Mouse (Mus musculus) heart, adult 2 months (tissue): ENCODE results near the gene Cpn1. TPM values are rescaled to one million over a fixed set of nuclear protein-coding genes. Genes with fewer than 3 reads are reported as not detected.

Experiments
- DNase-seq, 2 experiments: peaks; one replicate each; pipeline ENCODE4 v3.0.0; 2021
- H3K27ac ChIP-seq: fragments of 200-600 bp; 2 replicates; pipeline ENCODE4 v1.8.1; 2022
- H3K27me3 ChIP-seq: fragments of 200-500 bp; 2 replicates; pipeline ENCODE4 v1.6.1; 2012; ENCODE audit warnings: mild to moderate bottlenecking, low read length, inconsistent platforms, mixed read lengths; ENCODE audit not compliant: control insufficient read depth, insufficient read depth
- H3K36me3 ChIP-seq: fragments of 200-500 bp; 2 replicates; pipeline ENCODE4 v1.6.1; 2012; ENCODE audit warnings: low read length, inconsistent platforms; ENCODE audit not compliant: control insufficient read depth, insufficient read depth
- H3K4me1 ChIP-seq: fragments of 200-500 bp; 2 replicates; pipeline ENCODE4 v1.6.1; 2011; ENCODE audit warnings: low read length; ENCODE audit not compliant: control insufficient read depth, insufficient read depth
- H3K4me3 ChIP-seq: fragments of 200-600 bp; 2 replicates; pipeline ENCODE4 v1.8.1; 2022
- H3K79me2 ChIP-seq: fragments of 200-500 bp; replicated peaks from 2 replicates; pipeline ENCODE4 v1.6.1; 2012; ENCODE audit warnings: mild to moderate bottlenecking, inconsistent platforms, low read length, moderate library complexity, mixed read lengths; ENCODE audit not compliant: control insufficient read depth, insufficient read depth
- H3K9ac ChIP-seq: fragments of 200-500 bp; 2 replicates; pipeline ENCODE4 v1.6.1; 2012; ENCODE audit warnings: low read depth, mild to moderate bottlenecking, control low read depth, inconsistent platforms, low read length, mixed read lengths
- CTCF ChIP-seq: fragments of 200-600 bp; IDR thresholded peaks from 2 replicates; pipeline ENCODE4 v1.8.1; 2022; ENCODE audit warnings: antibody characterized with exemption, mild to moderate bottlenecking, moderate library complexity
- EP300 ChIP-seq: fragments of 200-500 bp; IDR thresholded peaks from 2 replicates; pipeline ENCODE4 v1.6.1; 2011; ENCODE audit warnings: low read depth, low read length, control low read depth; ENCODE audit not compliant: insufficient read depth
- POLR2A ChIP-seq: fragments of 200-500 bp; IDR thresholded peaks from 2 replicates; pipeline ENCODE4 v1.6.1; 2011; ENCODE audit warnings: mild to moderate bottlenecking, low read depth, low read length, control low read depth; ENCODE audit not compliant: insufficient read depth
- WGBS: fragments of 180-500 bp; shearing (Covaris S2); methylation state at CpG from one replicate; pipeline ENCODE4 v1.1.7; 2018; 5-methylcytosine and 5-hydroxymethylcytosine counted together
- intact Hi-C: fragments of 180-260 bp; cut with DNase I; formaldehyde crosslinking; loops from one replicate; pipeline ENCODE4 v1.15.1; 2025
- polyA plus RNA-seq: library from polyadenylated mRNA; depleted of rRNA; stranded (reverse); fragments of >200 nt; gene quantifications from 2 replicates; pipeline ENCODE4 v1.2.3, GENCODE M21; 2012
- total RNA-seq, 2 experiments: library from RNA; stranded (reverse); gene quantifications; 2 replicates each; pipeline ENCODE4 v1.2.3; 2021

The Cpn1 gene
- total and polyA plus RNA-seq, 3 experiments, result 0.18 to 0.31 TPM; not detected in 1

DNA sequence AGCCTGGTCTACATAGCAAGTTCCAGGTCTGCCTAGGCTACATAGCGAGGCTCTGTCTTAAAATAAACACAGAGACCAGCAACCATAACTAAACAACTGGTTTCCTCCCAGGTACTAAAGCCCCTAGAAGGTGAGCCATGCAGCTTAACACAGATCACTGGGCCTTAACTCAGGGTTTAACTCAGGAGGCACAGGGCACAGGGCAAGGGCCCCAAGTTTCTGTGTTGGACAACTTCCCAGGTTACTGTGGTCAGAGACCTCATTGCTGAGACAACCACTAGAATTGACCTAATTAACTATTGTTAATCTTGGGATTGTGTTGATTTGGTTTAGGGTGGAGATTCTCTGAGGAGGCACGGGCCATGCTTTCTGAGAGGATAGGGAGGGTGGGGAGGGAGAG lies 19.9 kb downstream of the Cpn1 start:
- TF ChIP-seq CTCF (no peak), POLR2A (no peak), EP300 (no peak)
- no peaks in the 10 kb centered on the region for H3K79me2 ChIP-seq
- no peak overlapping the region for H3K9ac ChIP-seq
- DNase-seq, result no peak
- no peaks in the 10 kb centered on the region for H3K36me3 ChIP-seq
- H3K4me3 ChIP-seq, result no peak overlapping the region
- no peaks in the 10 kb centered on the region for H3K4me1 ChIP-seq
- intact Hi-C loops, result no loop called here
- H3K27ac ChIP-seq, result no peak overlapping the region
- no peaks in the 10 kb centered on the region; the same call in 1 of the 2 replicates for H3K27me3 ChIP-seq
- WGBS, result 75% methylated on average over 2 of the region's 2 CpGs

DNA sequence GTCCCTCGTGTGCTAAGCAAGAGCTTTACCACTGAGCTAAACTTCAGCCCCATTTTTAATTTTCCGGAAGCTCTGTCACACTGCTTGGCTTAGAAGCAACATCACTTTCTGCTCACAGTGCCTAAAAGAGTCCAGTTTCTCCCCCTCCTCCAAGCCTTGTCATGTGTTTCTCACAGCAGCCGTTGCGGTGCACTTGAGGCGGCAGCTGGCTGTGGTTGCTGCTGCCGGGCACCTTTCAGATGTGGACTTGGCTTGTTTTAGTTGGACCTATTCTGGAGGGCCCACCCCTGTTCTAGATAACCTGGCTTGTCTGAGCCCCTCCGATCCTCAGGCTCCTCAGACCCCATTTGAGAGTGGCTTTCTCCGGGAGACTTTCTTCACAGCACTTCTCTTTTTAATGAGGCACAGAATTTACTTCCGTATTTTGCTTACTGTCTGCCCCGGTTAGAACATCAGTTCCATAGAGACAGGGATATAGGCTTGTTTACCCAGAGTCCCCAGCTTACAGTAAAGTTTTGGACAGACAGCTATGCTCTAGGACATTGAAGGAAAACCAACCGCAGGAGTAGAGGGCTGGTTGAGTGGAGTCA lies 20.8 kb downstream of the Cpn1 start:
- 72% methylated on average over 11 of the region's 11 CpGs for WGBS
- Histone ChIP-seq H3K4me1 (no peaks in the 10 kb centered on the region), H3K27me3 (no peaks in the 10 kb centered on the region; the same call in 1 of the 2 replicates), H3K27ac (no peak overlapping the region), H3K4me3 (no peak overlapping the region), H3K36me3 (no peaks in the 10 kb centered on the region), H3K79me2 (no peaks in the 10 kb centered on the region), H3K9ac (no peak overlapping the region)
- intact Hi-C loops, result no loop called here
- peak; percentile 19 to 26 for DNase-seq
- TF ChIP-seq EP300 (no peak), CTCF (no peak), POLR2A (no peak)

DNA sequence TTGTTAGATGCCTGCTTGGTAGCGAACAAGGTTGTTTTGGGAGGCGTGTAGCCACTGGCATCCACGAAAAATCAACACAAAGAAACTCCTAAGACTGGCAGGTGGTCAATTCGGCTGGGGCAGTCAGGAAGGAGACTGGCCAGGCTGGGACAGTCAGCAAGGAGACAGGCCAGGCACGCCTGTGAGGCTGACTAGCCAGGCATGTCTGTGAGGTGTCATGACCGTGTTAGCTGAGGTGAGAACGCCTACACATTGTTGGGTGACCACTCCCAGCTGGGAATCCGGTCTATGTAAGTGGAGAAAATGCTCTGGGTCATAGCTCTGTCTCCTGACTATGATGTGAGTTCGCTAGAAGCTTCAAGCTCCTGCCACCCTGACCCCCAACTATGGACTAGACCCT lies 23.6 kb downstream of the Cpn1 start:
- H3K4me3 ChIP-seq, result no peak overlapping the region
- H3K27ac ChIP-seq, result no peak overlapping the region
- no peaks in the 10 kb centered on the region for H3K4me1 ChIP-seq
- intact Hi-C loops, result no loop called here
- no peak for TF ChIP-seq POLR2A
- TF ChIP-seq EP300, result no peak
- TF ChIP-seq CTCF, result no peak
- no peak for DNase-seq
- 55% methylated on average over 9 of the region's 9 CpGs for WGBS
- no peak overlapping the region for H3K9ac ChIP-seq
- H3K79me2 ChIP-seq, result no peaks in the 10 kb centered on the region
- H3K27me3 ChIP-seq, result no peaks in the 10 kb centered on the region; the same call in 1 of the 2 replicates
- H3K36me3 ChIP-seq, result no peaks in the 10 kb centered on the region

DNA sequence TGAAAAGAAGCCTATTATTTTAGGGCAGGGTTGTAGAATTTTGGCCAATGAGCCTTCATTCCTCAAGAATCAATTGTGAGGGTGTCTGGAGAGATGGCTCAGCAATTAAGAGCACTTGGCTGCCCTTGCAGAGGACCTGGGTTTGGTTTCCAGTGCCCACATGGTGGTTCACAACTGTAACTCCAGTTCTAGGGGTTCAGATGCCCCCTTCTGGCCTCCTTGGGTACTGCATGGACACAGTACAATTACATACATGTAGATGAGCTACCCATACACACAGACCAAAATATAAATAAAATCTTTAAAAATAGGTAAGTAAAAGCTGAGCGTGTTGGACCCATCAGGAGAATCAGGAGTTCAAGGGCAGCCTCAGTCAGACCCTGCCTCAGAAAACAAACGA lies 25.2 kb downstream of the Cpn1 start:
- no peaks in the 10 kb centered on the region for H3K36me3 ChIP-seq
- 72% methylated on average over 2 of the region's 2 CpGs for WGBS
- no peak overlapping the region for H3K9ac ChIP-seq
- TF ChIP-seq EP300 (no peak), CTCF (peak; percentile 61), POLR2A (no peak)
- H3K27ac ChIP-seq, result no peak overlapping the region
- no peak for DNase-seq
- no peaks in the 10 kb centered on the region for H3K4me1 ChIP-seq
- no peak overlapping the region for H3K4me3 ChIP-seq
- no peaks in the 10 kb centered on the region for H3K79me2 ChIP-seq
- no peaks in the 10 kb centered on the region; the same call in 1 of the 2 replicates for H3K27me3 ChIP-seq
- intact Hi-C loops, result no loop called here

DNA sequence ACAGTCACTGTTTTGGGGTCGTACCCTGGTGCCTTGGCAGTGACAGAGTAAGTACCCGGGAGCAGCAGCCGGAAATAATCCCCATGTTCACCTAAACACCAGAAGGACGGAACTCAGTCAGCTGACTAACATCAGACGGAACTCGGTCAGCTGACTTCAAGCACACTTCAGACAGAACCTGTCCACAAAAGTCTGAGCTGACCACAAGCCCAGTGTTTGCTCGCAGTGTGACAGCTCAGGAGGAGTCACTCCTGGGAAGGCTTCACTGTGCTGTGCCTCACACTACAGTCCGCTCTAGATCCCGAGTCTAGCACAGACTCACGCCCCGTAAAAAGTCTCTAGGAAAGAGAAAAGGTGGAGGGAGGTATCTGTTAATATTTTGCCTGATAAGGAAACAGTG lies 26.3 kb downstream of the Cpn1 start:
- Histone ChIP-seq H3K9ac (no peak overlapping the region), H3K36me3 (no peaks in the 10 kb centered on the region), H3K27me3 (no peaks in the 10 kb centered on the region), H3K79me2 (no peaks in the 10 kb centered on the region), H3K4me3 (no peak overlapping the region), H3K27ac (no peak overlapping the region), H3K4me1 (no peaks in the 10 kb centered on the region)
- TF ChIP-seq POLR2A (no peak), EP300 (no peak), CTCF (no peak)
- 80% methylated on average over 11 of the region's 11 CpGs for WGBS
- no peak for DNase-seq
- intact Hi-C loops, result no loop called here

DNA sequence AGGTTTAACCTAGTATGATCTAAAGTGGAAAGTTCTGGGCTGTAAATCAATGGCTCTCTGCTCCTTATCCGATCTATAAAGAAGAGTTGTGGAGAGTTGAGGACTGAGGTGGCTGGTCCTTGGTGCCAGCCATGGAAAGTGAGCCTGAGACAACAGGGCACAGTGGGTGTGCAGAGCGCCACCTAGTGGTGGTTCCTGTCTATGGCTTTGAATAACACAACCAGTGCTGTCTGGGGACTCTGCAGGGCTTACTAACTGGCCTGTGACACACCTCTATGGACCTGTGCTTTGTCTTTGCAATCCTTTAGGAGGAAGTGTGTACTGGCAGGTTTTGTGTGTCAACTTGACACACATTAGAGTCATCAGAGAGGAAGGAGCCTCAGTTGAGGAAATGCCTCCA lies 27.2 kb downstream of the Cpn1 start:
- Histone ChIP-seq H3K79me2 (no peaks in the 10 kb centered on the region), H3K9ac (no peak overlapping the region), H3K4me1 (no peaks in the 10 kb centered on the region), H3K4me3 (no peak overlapping the region), H3K27me3 (no peaks in the 10 kb centered on the region), H3K36me3 (no peaks in the 10 kb centered on the region), H3K27ac (no peak overlapping the region)
- intact Hi-C loops, result loop anchor here (1.0 kb wide), 1 partner anchor 127 kb away; no protein-coding TSS in a partner anchor
- WGBS, result 22% methylated on average over 2 of the region's 2 CpGs
- TF ChIP-seq CTCF (peak; percentile 90), EP300 (no peak), POLR2A (no peak)
- peak; percentile 60 to 70 for DNase-seq
